Mouse (Mus musculus): ENCODE results near the gene Eml1. TPM values are rescaled to one million over a fixed set of nuclear protein-coding genes. Genes with fewer than 3 reads are reported as not detected.

Eml1 gene
- polyA plus RNA-seq, 1 experiment from 2014 or later: 92.4 TPM

DNA sequence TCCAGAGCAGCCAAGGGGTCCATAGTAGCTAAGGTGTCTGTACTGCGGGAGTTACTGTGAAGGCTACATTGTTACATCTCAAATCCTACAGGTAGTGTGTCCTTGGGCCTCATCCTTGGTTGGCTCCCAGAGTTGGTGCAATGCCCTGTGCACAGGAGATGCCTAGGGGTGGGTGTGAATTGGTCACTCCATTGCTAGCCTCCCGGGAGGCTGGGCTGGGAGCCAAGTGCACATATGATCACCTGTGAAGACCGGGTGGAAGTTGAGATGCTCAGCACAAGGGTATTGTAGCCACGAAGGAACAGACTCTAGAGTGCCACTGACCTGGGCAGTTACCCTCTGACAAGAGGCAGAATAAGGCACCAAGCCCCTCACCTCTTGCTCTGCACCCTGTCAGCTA lies 22.3 kb downstream of the Eml1 start:
- no peak overlapping the region for H3K4me3 ChIP-seq (ENCODE audit: low read length)
- no peaks in the 10 kb centered on the region for H3K36me3 ChIP-seq (ENCODE audit: insufficient read depth, low read length)
- H3K4me1 ChIP-seq (ENCODE audit: insufficient read depth, low read length): peaks cover 53% of the 10 kb centered on the region
- no peak overlapping the region for H3K9ac ChIP-seq (replicated peaks; ENCODE audit: low read length)
- H3K27ac ChIP-seq (ENCODE audit: low read length): peak overlapping the region; percentile 73
- 66% methylated on average over 4 of the region's 4 CpGs for WGBS
- H3K27me3 ChIP-seq (ENCODE audit: insufficient read depth, low read length): no peaks in the 10 kb centered on the region
- H3K9me3 ChIP-seq (ENCODE audit: low read length): no peaks in the 10 kb centered on the region
- ATAC-seq (ENCODE audit: low FRiP score, low TSS enrichment): no peak
- no peak overlapping the region for H3K4me2 ChIP-seq (replicated peaks; ENCODE audit: low read depth, low read length)

DNA sequence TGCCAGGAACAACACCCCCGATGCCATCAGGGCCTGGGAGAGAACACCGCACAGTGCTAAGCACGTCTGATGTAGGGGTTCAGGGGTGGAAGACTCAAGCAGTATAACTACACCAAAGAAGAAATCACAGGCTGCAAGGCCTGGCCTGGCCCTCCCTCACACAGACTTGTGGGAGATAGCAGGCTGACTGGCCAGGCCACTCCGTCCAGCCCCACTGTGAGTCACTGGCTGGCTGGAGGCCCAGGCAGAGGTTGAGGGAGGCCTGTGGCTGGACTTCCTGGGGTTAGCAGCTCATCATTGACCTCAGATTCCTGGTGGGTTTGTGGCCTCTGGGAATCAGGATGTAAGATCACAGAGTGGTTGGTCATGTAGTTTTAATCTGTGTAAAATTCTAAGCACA lies 22.9 kb downstream of the Eml1 start:
- peak overlapping the region; percentile 73 for H3K27ac ChIP-seq (ENCODE audit: low read length)
- 53% methylated on average over 4 of the region's 4 CpGs for WGBS
- peak overlapping the region; percentile 19; the same call in 1 of the 2 replicates for H3K9ac ChIP-seq (replicated peaks; ENCODE audit: low read length)
- ATAC-seq (ENCODE audit: low FRiP score, low TSS enrichment): peak; percentile 79
- no peaks in the 10 kb centered on the region for H3K27me3 ChIP-seq (ENCODE audit: insufficient read depth, low read length)
- H3K36me3 ChIP-seq (ENCODE audit: insufficient read depth, low read length): no peaks in the 10 kb centered on the region
- no peak overlapping the region for H3K4me2 ChIP-seq (replicated peaks; ENCODE audit: low read depth, low read length)
- H3K9me3 ChIP-seq (ENCODE audit: low read length): no peaks in the 10 kb centered on the region
- H3K4me3 ChIP-seq (ENCODE audit: low read length): no peak overlapping the region
- H3K4me1 ChIP-seq (ENCODE audit: insufficient read depth, low read length): peaks cover 53% of the 10 kb centered on the region

DNA sequence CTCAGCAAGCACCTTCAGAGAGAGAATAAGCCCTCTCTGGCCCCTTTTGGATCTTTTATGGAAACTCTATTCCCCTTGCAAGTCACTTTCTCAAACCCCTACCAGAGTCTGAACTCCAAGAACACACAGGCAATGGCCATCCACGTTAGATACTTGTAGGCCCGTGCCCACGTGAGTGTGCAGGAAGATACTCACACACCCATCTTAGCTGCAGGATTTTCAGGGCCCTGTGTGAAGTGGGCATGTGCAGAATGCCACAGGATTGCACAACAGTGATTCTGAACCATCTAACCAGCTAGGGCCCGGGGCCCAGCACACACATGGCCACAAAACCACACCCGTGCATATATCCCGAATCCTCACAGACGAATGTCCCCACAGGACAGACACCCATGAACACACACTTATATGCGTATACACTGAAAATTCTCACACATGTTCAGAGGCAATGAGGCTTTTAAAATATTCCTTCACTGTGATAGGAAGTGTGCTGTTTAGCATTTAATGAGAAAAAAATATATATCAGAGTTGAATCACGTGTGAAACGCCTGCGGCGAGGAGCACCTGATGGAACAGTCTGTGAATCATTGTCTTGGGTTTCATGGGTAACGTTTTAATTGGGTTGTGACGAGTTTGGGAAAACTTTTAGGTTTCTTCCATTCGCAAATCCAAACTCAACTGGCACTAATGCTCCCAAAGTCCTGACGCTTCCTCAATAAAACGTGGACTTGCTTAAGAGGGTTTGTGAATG lies 24.0 kb downstream of the Eml1 start:
- Histone ChIP-seq H3K9ac (replicated peaks; ENCODE audit: low read length) (no peak overlapping the region), H3K9me3 (ENCODE audit: low read length) (no peaks in the 10 kb centered on the region), H3K4me1 (ENCODE audit: insufficient read depth, low read length) (peaks cover 51% of the 10 kb centered on the region), H3K27me3 (ENCODE audit: insufficient read depth, low read length) (no peaks in the 10 kb centered on the region), H3K27ac (ENCODE audit: low read length) (peak overlapping the region; percentile 73; the same call in 1 of the 2 replicates), H3K4me3 (ENCODE audit: low read length) (no peak overlapping the region), H3K36me3 (ENCODE audit: insufficient read depth, low read length) (no peaks in the 10 kb centered on the region), H3K4me2 (replicated peaks; ENCODE audit: low read depth, low read length) (no peak overlapping the region)
- 81% methylated on average over 17 of the region's 17 CpGs for WGBS
- no peak for ATAC-seq (ENCODE audit: low FRiP score, low TSS enrichment)

DNA sequence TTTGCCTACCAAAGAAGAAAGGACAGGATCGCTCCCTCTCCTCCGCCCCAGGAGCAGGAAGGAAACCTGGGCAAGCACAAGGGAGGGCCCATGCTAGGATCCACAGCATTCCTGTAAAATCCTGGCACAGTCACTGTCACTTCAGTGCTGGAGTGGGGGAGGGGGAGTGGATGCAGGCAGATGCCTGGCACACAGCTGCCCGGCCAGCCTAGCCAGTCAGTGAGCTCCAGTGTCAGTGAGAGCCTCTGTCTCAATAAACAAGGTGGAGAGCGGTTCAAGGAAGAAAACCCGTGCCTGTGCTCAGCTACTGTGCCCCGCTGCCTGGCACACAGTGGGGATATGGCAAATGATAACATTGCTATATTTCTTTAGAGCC lies 24.5 kb downstream of the Eml1 start:
- Histone ChIP-seq H3K9ac (replicated peaks; ENCODE audit: low read length) (no peak overlapping the region), H3K4me2 (replicated peaks; ENCODE audit: low read depth, low read length) (no peak overlapping the region), H3K36me3 (ENCODE audit: insufficient read depth, low read length) (no peaks in the 10 kb centered on the region), H3K4me1 (ENCODE audit: insufficient read depth, low read length) (peaks cover 46% of the 10 kb centered on the region), H3K27me3 (ENCODE audit: insufficient read depth, low read length) (no peaks in the 10 kb centered on the region), H3K9me3 (ENCODE audit: low read length) (no peaks in the 10 kb centered on the region), H3K27ac (ENCODE audit: low read length) (no peak overlapping the region), H3K4me3 (ENCODE audit: low read length) (no peak overlapping the region)
- WGBS: 72% methylated on average over 6 of the region's 6 CpGs
- no peak for ATAC-seq (ENCODE audit: low FRiP score, low TSS enrichment)

DNA sequence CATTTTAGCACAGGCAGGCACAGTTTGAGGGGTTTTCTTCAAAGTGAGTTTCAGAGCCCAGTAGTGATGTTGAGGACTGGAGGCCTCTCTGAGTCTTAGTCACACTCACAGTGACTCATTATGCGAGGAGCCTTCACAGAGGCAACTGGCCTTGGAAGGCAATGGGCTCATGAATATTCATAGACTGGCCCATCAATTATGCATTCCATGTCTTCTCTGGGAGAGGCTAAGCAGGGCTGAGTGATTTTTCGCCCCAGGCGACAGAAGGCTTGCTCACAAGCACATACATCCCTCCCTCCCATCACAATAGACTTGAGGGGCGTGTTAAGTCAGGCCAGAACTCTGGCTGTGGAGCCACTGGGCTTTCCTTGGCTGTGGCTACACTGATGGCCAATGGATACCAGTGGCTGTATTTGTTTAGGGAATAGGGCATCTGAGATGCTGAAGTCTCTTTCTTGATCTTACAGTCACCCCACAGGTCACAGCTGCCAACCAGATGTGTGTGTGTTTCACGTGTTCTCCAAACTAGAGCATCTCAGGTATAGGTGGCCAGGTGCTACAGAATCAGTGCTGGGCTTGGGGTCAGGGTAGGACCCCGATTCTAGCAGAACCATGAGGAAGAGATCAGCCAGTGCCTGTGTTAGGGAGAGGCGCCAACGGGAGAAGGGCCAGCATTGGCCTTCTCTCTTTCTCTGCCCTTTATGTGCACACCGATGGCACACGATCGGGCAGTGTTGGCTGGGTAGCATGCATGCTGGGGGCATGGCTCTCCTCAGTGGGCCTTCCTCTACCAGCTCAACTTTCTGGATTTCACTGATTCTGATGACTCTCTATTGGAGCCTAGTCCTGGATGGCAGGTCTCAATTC lies 25.6 kb downstream of the Eml1 start:
- Histone ChIP-seq H3K4me3 (ENCODE audit: low read length) (no peak overlapping the region), H3K9ac (replicated peaks; ENCODE audit: low read length) (no peak overlapping the region), H3K36me3 (ENCODE audit: insufficient read depth, low read length) (no peaks in the 10 kb centered on the region), H3K27me3 (ENCODE audit: insufficient read depth, low read length) (no peaks in the 10 kb centered on the region), H3K4me1 (ENCODE audit: insufficient read depth, low read length) (peaks cover 46% of the 10 kb centered on the region), H3K27ac (ENCODE audit: low read length) (no peak overlapping the region), H3K9me3 (ENCODE audit: low read length) (no peaks in the 10 kb centered on the region), H3K4me2 (replicated peaks; ENCODE audit: low read depth, low read length) (no peak overlapping the region)
- peak; percentile 64 for ATAC-seq (ENCODE audit: low FRiP score, low TSS enrichment)
- WGBS: 81% methylated on average over 11 of the region's 11 CpGs

DNA sequence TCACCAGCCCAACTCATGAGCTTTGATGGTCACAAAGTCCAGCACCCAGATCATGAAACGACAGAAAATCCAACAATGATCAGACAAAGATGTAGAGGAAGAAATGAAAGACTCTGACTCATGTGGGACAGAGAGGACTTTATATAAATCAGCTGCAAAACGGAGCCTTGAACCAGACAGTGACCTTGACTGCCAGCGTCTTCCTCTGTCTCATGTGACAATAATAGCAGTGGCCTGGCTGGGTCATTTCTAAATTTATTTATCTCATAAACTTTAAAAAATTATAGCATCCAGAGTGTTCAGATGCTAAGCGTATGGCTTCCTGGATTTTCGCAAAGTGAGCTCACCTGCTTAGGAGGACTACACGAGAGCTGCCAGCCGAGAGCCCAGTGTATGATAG lies 27.9 kb downstream of the Eml1 start:
- ATAC-seq (ENCODE audit: low FRiP score, low TSS enrichment): no peak
- peaks cover 26% of the 10 kb centered on the region for H3K4me1 ChIP-seq (ENCODE audit: insufficient read depth, low read length)
- WGBS: 72% methylated on average over 7 of the region's 7 CpGs
- H3K27me3 ChIP-seq (ENCODE audit: insufficient read depth, low read length): no peaks in the 10 kb centered on the region
- no peaks in the 10 kb centered on the region for H3K9me3 ChIP-seq (ENCODE audit: low read length)
- no peak overlapping the region for H3K27ac ChIP-seq (ENCODE audit: low read length)
- H3K4me3 ChIP-seq (ENCODE audit: low read length): no peak overlapping the region
- H3K36me3 ChIP-seq (ENCODE audit: insufficient read depth, low read length): no peaks in the 10 kb centered on the region
- no peak overlapping the region for H3K9ac ChIP-seq (replicated peaks; ENCODE audit: low read length)
- H3K4me2 ChIP-seq (replicated peaks; ENCODE audit: low read depth, low read length): no peak overlapping the region

DNA sequence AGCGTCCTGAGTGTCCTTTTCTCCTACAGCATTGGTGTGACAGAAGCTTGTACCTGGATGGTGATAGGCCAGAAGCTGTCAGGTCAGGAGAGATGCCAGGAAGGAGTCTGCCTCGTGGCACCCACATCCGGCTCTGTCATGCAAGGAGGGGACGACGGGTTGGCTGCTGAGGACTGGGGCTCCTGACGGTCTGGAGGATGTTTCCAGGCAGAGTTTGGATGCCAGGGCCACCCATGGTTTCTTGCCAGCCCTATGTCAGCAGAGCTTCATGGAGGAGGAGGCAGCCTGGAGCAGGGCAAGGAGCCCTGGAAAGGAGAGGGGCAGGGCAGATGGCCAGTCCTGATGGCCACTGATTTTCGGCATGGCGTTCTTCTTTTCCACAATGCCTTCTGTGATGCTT lies 28.4 kb downstream of the Eml1 start:
- WGBS: 88% methylated on average over 8 of the region's 8 CpGs
- no peak overlapping the region for H3K27ac ChIP-seq (ENCODE audit: low read length)
- H3K36me3 ChIP-seq (ENCODE audit: insufficient read depth, low read length): no peaks in the 10 kb centered on the region
- H3K9ac ChIP-seq (replicated peaks; ENCODE audit: low read length): no peak overlapping the region
- H3K4me1 ChIP-seq (ENCODE audit: insufficient read depth, low read length): peaks cover 26% of the 10 kb centered on the region
- H3K4me3 ChIP-seq (ENCODE audit: low read length): no peak overlapping the region
- ATAC-seq (ENCODE audit: low FRiP score, low TSS enrichment): no peak
- H3K9me3 ChIP-seq (ENCODE audit: low read length): no peaks in the 10 kb centered on the region
- H3K4me2 ChIP-seq (replicated peaks; ENCODE audit: low read depth, low read length): no peak overlapping the region
- H3K27me3 ChIP-seq (ENCODE audit: insufficient read depth, low read length): no peaks in the 10 kb centered on the region

DNA sequence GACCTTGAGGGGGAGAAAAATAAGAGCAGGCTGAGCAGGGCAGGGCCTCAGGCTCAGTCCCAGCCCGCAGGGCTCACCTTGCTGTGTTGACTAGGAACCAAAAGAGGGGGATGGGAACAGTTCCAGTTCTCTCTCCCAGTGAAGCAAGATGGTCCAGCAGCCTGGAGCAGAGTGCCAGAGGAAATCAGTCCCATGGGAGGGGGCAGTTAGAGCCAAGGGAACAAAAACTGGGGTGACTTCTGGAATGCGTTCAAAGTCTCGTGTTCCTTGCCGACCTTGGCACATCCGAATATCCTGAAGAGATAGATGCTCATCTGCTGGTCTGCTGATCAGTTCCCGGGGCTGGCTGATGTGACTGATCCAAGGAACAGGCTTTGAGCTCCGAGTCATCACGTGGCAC lies 30.2 kb downstream of the Eml1 start:
- no peaks in the 10 kb centered on the region for H3K36me3 ChIP-seq (ENCODE audit: insufficient read depth, low read length)

DNA sequence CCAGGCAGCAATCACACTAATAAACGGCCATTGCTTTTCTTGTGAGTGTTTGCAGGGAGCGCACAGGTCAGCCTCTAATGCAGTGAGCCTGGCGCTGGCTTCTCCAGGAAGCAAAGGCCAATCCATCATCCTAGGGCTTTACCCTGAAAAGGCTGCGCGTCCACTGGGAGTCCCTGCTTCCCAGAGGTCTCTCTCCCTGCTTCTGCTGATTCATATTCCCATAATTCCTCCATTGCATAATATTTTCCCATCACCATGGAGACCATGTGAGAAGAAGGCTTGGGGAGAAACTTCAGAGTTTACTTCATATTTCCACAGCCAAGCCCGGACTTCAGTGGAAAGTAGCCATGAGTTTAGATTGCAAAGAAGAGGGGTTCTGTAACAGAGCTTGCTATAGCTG lies 33.2 kb downstream of the Eml1 start:
- H3K36me3 ChIP-seq (ENCODE audit: insufficient read depth, low read length): no peaks in the 10 kb centered on the region
- H3K4me2 ChIP-seq (replicated peaks; ENCODE audit: low read depth, low read length): no peak overlapping the region
- 0 out of 2 replicates have a peak overlapping the region, but pooled peaks have one; percentile 64 for H3K27ac ChIP-seq (ENCODE audit: low read length)
- H3K27me3 ChIP-seq (ENCODE audit: insufficient read depth, low read length): no peaks in the 10 kb centered on the region
- no peak overlapping the region for H3K9ac ChIP-seq (replicated peaks; ENCODE audit: low read length)
- WGBS: 45% methylated on average over 6 of the region's 6 CpGs
- H3K4me1 ChIP-seq (ENCODE audit: insufficient read depth, low read length): peaks cover 12% of the 10 kb centered on the region; the same call in 1 of the 2 replicates
- ATAC-seq (ENCODE audit: low FRiP score, low TSS enrichment): peak; percentile 52; the same call in 1 of the 2 replicates
- no peak overlapping the region for H3K4me3 ChIP-seq (ENCODE audit: low read length)
- no peaks in the 10 kb centered on the region for H3K9me3 ChIP-seq (ENCODE audit: low read length)

More for the DNA sequence above, 30.2 kb downstream of the Eml1 start:
- Histone ChIP-seq H3K4me1 (ENCODE audit: insufficient read depth, low read length) (peaks cover 11% of the 10 kb centered on the region; the same call in 1 of the 2 replicates), H3K9ac (replicated peaks; ENCODE audit: low read length) (no peak overlapping the region), H3K9me3 (ENCODE audit: low read length) (no peaks in the 10 kb centered on the region), H3K27me3 (ENCODE audit: insufficient read depth, low read length) (no peaks in the 10 kb centered on the region), H3K4me2 (replicated peaks; ENCODE audit: low read depth, low read length) (no peak overlapping the region), H3K4me3 (ENCODE audit: low read length) (no peak overlapping the region), H3K27ac (ENCODE audit: low read length) (no peak overlapping the region)
- 78% methylated on average over 8 of the region's 8 CpGs for WGBS
- ATAC-seq (ENCODE audit: low FRiP score, low TSS enrichment): no peak

DNA sequence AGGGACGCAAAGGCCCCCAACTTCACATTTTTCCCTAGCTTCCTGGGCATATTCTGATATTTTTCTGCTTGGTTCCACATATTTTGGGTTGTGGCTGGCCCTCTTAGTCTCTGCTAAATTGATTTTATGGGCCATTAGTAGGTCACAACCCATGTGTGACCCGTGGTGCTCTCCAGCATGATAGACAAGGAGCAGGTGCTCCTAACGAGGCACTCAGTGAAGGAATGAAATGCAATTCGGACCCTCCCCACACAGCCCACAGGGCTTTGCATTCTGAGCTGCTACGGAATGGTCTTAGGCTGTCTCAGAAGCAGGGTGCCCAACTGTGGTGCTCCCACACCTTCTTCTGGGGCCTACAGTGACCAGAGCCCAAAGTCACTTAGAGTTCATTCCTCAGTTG lies 38.3 kb downstream of the Eml1 start:
- Histone ChIP-seq H3K9ac (replicated peaks; ENCODE audit: low read length) (no peak overlapping the region), H3K27ac (ENCODE audit: low read length) (no peak overlapping the region), H3K4me1 (ENCODE audit: insufficient read depth, low read length) (peaks cover 13% of the 10 kb centered on the region), H3K4me3 (ENCODE audit: low read length) (no peak overlapping the region), H3K9me3 (ENCODE audit: low read length) (no peaks in the 10 kb centered on the region), H3K36me3 (ENCODE audit: insufficient read depth, low read length) (no peaks in the 10 kb centered on the region), H3K4me2 (replicated peaks; ENCODE audit: low read depth, low read length) (no peak overlapping the region), H3K27me3 (ENCODE audit: insufficient read depth, low read length) (no peaks in the 10 kb centered on the region)
- 45% methylated on average over 5 of the region's 5 CpGs for WGBS
- no peak for ATAC-seq (ENCODE audit: low FRiP score, low TSS enrichment)
